Mouse (Mus musculus) splenic B cell, adult 2 months (primary cell): ENCODE measurements around the gene Lrrc58.

Experiments used
- DNase-seq: peaks from one replicate; pipeline ENCODE4 v3.0.0-alpha.2; 2011; ENCODE audit warnings: low read depth, low spot score
- H3K27me3 ChIP-seq: 2 replicates; pipeline ENCODE4 v1.6.1; 2012; ENCODE audit warnings: mild to moderate bottlenecking, low read length, moderate library complexity, mixed read lengths; ENCODE audit not compliant: control insufficient read depth, poor library complexity, insufficient read depth, severe bottlenecking
- H3K36me3 ChIP-seq: 2 replicates; pipeline ENCODE4 v1.6.1; 2012; ENCODE audit warnings: mild to moderate bottlenecking, low read length, moderate library complexity, mixed read lengths; ENCODE audit not compliant: control insufficient read depth, poor library complexity, insufficient read depth, severe bottlenecking

The Lrrc58 gene

DNA sequence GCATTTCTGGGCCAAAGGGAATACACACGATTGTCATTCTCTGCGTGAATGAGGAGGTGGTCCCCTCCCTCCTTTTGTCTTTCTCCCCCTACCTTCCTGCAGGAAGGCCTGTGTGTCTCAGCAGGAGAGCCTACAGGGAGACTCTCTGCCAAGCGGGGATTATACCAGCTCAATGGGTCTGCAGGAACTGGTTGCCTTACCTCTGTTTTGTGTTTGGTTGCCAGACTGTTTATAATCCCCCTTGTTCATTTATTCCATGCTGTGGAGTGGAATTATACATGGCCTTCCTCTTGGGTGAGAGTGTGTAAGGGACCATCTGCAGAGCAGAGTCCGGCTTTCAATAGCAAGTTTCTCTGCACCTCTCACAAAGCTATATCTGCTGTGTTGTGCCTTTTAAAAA is 58.9 kb downstream of the Lrrc58 start:
- H3K27me3 ChIP-seq: no peaks in the 10 kb centered on the region
- DNase-seq: no peak
- no peaks in the 10 kb centered on the region for H3K36me3 ChIP-seq

DNA sequence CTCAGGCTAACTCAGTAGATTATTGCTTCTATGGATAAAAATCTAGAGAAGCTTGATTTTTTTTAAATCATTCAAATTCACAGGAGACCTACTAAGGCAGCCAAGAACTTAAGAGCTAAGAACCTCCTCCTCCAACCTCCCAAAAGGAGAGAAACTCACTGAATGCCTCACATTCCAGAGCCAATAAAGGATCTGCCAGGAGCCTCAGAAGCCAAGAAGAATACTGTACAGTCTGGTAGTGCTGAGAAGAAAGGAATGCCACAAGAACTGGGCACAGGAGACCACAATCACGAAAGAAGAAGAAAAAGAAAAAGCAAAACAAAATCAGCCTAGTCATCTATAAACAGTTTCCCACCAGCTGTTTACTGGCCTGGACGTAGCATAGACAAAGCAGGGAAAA is 60.8 kb downstream of the Lrrc58 start:
- Histone ChIP-seq H3K27me3 (no peaks in the 10 kb centered on the region), H3K36me3 (no peaks in the 10 kb centered on the region)
- no peak for DNase-seq

DNA sequence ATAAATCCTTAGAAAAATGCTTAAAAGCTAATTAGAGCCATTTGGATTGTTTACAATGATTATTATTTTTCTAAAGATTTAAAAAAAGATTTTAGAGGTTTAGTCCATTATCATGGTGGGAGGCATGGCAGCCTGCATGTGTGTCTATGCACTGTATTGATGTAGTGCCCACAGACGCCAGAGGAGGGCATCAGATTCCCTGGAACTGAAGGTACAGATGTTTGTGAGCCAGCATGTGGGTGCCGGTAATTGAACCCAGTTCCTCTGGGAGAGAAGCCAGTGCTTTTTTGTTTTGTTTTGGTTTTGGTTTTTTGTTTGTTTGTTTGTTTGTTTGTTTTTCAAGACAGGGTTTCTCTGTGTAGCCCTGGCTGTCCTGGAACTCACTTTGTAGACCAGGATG is 61.4 kb downstream of the Lrrc58 start:
- Histone ChIP-seq H3K36me3 (no peaks in the 10 kb centered on the region), H3K27me3 (no peaks in the 10 kb centered on the region)
- DNase-seq: no peak

DNA sequence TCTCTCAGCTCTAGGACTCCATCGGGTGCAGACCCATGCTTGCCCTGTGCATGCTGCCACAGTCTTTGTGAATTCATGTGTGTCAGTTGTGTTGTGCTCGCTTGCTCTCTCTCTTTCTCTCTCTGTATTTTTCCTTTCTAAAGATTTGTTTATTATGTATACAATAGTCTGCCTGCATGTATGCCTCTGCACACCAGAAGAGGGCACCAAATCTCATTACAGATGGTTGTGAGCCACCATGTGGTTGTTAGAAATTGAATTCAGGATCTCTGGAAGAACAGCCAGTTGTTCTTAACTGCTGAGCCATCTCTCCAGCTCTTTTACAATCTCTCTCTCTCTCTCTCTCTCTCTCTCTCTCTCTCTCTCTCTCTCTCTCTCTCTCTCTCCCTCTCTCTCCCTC is 66.7 kb downstream of the Lrrc58 start:
- H3K27me3 ChIP-seq: no peaks in the 10 kb centered on the region; the same call in 1 of the 2 replicates
- DNase-seq: no peak
- H3K36me3 ChIP-seq: no peaks in the 10 kb centered on the region

DNA sequence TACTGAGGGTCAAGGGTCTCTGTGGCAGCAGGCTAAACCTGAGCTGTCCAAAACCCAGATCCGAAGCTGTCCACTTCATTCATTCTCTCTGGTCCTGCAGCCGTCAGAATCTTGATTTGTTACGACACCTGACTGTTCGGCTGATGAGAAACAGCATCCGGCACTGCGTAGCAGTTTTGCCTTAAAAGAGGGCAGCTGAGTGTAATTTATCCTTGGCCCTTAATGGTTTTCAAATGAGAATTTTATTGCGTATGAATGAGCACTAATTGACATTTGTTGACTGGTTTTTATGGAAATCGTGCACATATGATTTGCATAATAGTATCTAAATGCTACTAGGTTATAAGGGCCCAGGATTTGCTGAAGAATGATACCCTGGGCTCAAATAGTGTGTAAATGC is 69.1 kb downstream of the Lrrc58 start:
- Histone ChIP-seq H3K27me3 (no peaks in the 10 kb centered on the region; the same call in 1 of the 2 replicates), H3K36me3 (no peaks in the 10 kb centered on the region)
- DNase-seq: no peak
